Mouse (Mus musculus): ENCODE measurements around the gene Glyat. TPM values are rescaled to one million over a fixed set of nuclear protein-coding genes. Genes with fewer than 3 reads are reported as not detected.

Gene Glyat
- 0.16 and 0.18 TPM in 2 replicates for polyA plus RNA-seq (2012; rRNA removed)

DNA sequence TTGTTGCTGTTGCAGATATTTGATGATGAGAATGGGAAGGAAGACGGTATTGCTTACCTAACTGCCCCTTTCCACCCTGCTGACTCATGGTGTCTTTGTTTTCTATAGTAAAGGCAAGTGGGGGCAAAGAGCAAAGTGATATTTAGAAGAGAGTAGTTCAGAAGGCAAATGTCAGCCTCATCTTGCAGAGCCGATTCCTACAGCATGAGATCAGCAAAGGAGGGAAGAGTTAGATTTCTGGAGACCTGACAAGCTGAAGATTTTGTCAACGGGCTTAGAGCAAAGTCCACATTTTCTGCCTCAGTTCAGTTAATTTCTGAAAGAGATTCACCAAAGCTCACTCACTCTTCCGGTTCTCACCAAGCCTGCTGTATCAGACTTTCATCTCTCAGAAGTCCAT lies at the start of gene Glyat:
Gene Glyat (plus strand): TSS at position 133 of the 400 bp plus-strand sequence.

DNA sequence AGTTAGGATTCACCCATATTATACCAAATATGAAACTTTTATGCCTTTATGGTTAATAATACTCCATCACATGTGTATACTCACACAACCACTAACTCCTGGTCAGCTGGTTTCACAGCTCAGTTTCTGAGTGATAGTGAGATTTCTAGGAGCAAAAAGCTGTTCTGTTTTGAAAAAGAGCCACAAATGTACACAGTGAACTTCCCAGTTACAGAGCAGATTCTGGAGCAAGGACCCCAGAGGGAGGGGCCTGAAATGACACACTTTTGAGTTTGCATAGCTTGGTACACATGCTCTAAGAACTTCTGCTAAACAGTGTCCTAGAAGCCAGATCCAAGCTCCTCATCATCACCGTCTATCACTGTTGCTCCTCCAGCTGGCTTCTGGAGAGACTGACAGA lies 33.4 kb upstream of the Glyat start, which contains the start of gene Gm4952:
Gene Gm4952 (plus strand): TSS at position 301 of the 400 bp plus-strand sequence.

DNA sequence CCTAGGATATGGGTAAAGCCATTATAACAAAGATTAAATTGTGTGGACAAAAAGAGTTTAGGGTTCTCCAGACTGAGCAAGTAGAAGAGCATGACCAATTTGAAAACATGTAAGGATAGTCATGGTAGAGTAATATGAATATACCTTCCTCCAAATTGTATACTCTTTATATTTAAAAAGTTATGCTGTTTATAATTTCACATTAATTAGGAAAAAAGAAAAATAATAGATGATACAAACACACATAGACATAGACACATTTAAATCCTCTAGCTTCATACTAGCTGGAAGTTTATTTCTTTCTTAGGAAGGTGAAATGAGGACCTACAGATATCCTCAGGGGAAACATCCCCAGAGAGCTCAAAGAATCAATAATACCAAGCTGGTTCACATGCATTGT lies 37.0 kb downstream of the Glyat start, which contains the start of gene Olfr1442:
Gene Olfr1442 (plus strand): TSS at position 301 of the 400 bp plus-strand sequence.

DNA sequence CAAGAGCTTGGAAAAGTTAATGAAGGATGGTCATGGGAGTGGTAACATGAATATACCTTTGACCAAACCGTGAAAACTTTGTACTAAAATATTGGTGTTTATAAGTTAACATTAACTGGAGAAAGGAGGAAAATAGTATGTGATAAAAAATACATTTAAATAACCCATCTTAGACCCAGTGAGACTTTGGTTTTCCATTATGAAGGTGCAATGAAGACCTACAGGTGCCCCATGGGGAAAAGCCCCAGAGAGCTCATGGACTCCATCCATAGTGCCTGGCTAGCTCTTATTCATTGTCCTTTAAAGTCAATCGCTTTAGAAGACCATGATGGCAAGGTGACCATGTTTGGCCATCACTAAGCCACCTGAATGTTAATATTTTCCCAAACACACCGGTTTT lies 44.7 kb downstream of the Glyat start, which contains the start of gene Olfr1443:
Gene Olfr1443 (plus strand): TSS at position 301 of the 400 bp plus-strand sequence.

DNA sequence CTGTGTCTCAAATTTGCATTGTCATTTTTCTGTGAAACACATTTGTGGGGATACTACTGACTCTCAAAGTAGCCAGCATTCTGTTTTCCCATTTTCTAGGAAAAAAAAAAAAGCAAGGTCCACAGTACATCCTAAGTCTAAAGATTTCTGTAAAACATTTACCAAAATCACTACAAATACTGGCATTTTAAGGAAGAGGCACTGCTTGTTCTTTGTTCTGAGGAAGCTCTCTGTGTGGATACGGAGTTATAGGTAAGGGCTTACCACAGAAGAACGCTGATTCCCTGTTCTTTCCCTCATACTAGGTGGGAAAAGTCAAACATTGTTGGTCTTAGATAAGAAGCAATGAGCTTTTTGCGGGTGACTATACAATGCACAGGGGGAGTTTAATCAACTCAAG lies 62.5 kb downstream of the Glyat start, which contains the start of gene Keg1:
Gene Keg1 (plus strand): TSS at position 197 of the 400 bp plus-strand sequence.

Other genes starting within 250 kb of the Glyat start
- not detected in 2 replicates for gene Olfr1440, start 246.0 kb upstream of the Glyat start, polyA plus RNA-seq (2012; rRNA removed)
- gene Olfr1441, start 215.9 kb upstream of the Glyat start, polyA plus RNA-seq (2012; rRNA removed) = not detected in 2 replicates
- not detected in 2 replicates for gene Pfpl, start 205.4 kb upstream of the Glyat start, polyA plus RNA-seq (2012; rRNA removed)
- 5.2 and 8.0 TPM in 2 replicates for gene Mpeg1, start 172.5 kb upstream of the Glyat start, polyA plus RNA-seq (2012; rRNA removed)
- gene Dtx4, start 131.9 kb upstream of the Glyat start, polyA plus RNA-seq (2012; rRNA removed) = 1.4 and 1.5 TPM in 2 replicates
- 22.0 and 22.9 TPM in 2 replicates for gene Fam111a, start 87.6 kb upstream of the Glyat start, polyA plus RNA-seq (2012; rRNA removed)
- gene Gm4952, start 33.3 kb upstream of the Glyat start, polyA plus RNA-seq (2012; rRNA removed) = 1.4 and 2.0 TPM in 2 replicates
- not detected in 2 replicates for gene Olfr1442, start 37.1 kb downstream of the Glyat start, polyA plus RNA-seq (2012; rRNA removed)
- gene Olfr1443, start 44.8 kb downstream of the Glyat start, polyA plus RNA-seq (2012; rRNA removed) = not detected in 2 replicates
- gene Keg1, start 62.5 kb downstream of the Glyat start, polyA plus RNA-seq (2012; rRNA removed) = 1.8 and 2.5 TPM in 2 replicates
- 1.8 and 2.0 TPM in 2 replicates for gene Cntf, start 132.3 kb downstream of the Glyat start, polyA plus RNA-seq (2012; rRNA removed)
- gene Zfp91, start 162.8 kb downstream of the Glyat start, polyA plus RNA-seq (2012; rRNA removed) = 14.2 and 16.3 TPM in 2 replicates
- 1.1 and 1.9 TPM in 2 replicates for gene Lpxn, start 162.9 kb downstream of the Glyat start, polyA plus RNA-seq (2012; rRNA removed)
- not detected in 2 replicates for gene Gm5244, start 213.4 kb downstream of the Glyat start, polyA plus RNA-seq (2012; rRNA removed)
- gene Olfr1444, start 224.0 kb downstream of the Glyat start, polyA plus RNA-seq (2012; rRNA removed) = not detected in 2 replicates

Measured in liver, embryonic 14 days (tissue).